In genomic region chr13:89743201-89743600, GRCm38 (mm10) we compare ENCODE assay signal across 9 mouse cellular contexts. TPM values are rescaled to one million over a fixed set of nuclear protein-coding genes. Genes with fewer than 3 reads are reported as not detected.
DNase-seq lines count a peak whose midpoint lies in the region; ATAC-seq lines count a peak whose summit lies in the region.
"Had no signal": no experiment of that assay in that cellular context is flagged by ENCODE, and none has a peak within 500 bp of the region (broad histone marks: within the 10 kb centered on the region; RNA-seq: fewer than 3 reads in every experiment).

No protein-coding gene starts in this region.

- peak overlapping the region; percentile 97; the same call in 1 of the 2 replicates for H3K9ac ChIP-seq in heart, embryonic 12.5 days
- H3K9ac ChIP-seq in hindbrain, embryonic 11.5 days (ENCODE audit: low read depth, low read length), result peak overlapping the region; percentile 72; the same call in 1 of the 2 replicates
- H3K9ac ChIP-seq in midbrain, embryonic 12.5 days (replicated peaks), result no peak overlapping the region

- H3K4me2 ChIP-seq in heart, embryonic 12.5 days, result peak overlapping the region; percentile 93
- peak overlapping the region; percentile 92 for H3K4me2 ChIP-seq in hindbrain, embryonic 11.5 days (replicated peaks; ENCODE audit: low read depth, low read length)
- peak overlapping the region; percentile 83 for H3K4me2 ChIP-seq in midbrain, embryonic 12.5 days (replicated peaks)

- no peak for ATAC-seq in heart, embryonic 12.5 days (ENCODE audit: insufficient number of reproducible peaks, low FRiP score)
- ATAC-seq in hindbrain, embryonic 11.5 days (ENCODE audit: low FRiP score), result no peak
- no peak for ATAC-seq in midbrain, embryonic 12.5 days (ENCODE audit: low FRiP score, low read depth)

- peak overlapping the region; percentile 98 for H3K27ac ChIP-seq in heart, embryonic 12.5 days (ENCODE audit: poor library complexity, severe bottlenecking)
- H3K27ac ChIP-seq in hindbrain, embryonic 11.5 days (ENCODE audit: low read depth, low read length), result no peak overlapping the region; the same call in 1 of the 2 replicates
- no peak overlapping the region for H3K27ac ChIP-seq in midbrain, embryonic 12.5 days (replicated peaks)

- no peaks in the 10 kb centered on the region for H3K9me3 ChIP-seq in heart, embryonic 12.5 days (replicated peaks)
- no peaks in the 10 kb centered on the region for H3K9me3 ChIP-seq in hindbrain, embryonic 11.5 days (ENCODE audit: control insufficient read depth, low read length)
- no peaks in the 10 kb centered on the region for H3K9me3 ChIP-seq in midbrain, embryonic 12.5 days

- intact Hi-C loops in gastrocnemius, postnatal 36 days (cut with DNase I), result no loop called here
- intact Hi-C loops in left cerebral cortex, postnatal 4 days (cut with DNase I), result loop anchor here (5.0 to 10.0 kb wide), 2 partner anchors 344 to 572 kb away; partner anchors contain the start of genes Tmem167 and Xrcc4

- whole genome bisulfite sequencing in heart, embryonic 12.5 days, result 19% methylated on average over 8 of the region's 8 CpGs
- 4% methylated on average over 8 of the region's 8 CpGs for WGBS in hindbrain, embryonic 11.5 days
- 3% methylated on average over 8 of the region's 8 CpGs for WGBS in midbrain, embryonic 12.5 days

- H3K4me3 ChIP-seq in heart, embryonic 12.5 days, result peak overlapping the region; percentile 83
- H3K4me3 ChIP-seq in hindbrain, embryonic 11.5 days (ENCODE audit: low read depth, low read length), result peak overlapping the region; percentile 41
- peak overlapping the region; percentile 59 for H3K4me3 ChIP-seq in midbrain, embryonic 12.5 days

- no peak for DNase-seq in heart, adult 8-10 months (ENCODE audit: low spot score)
- peak; percentile 24 for DNase-seq in ES-CJ7 (ENCODE audit: low read depth, low spot score)
- no peak for DNase-seq in hindbrain, embryonic 11.5 days (ENCODE audit: low spot score)
- no peak for DNase-seq in gastrocnemius, postnatal 36 days
- no peak for DNase-seq in left cerebral cortex, postnatal 4 days
- no peak for DNase-seq in gastrocnemius, postnatal 25 days
- DNase-seq: cerebellum, adult 18-20 months had no signal

- no peaks in the 10 kb centered on the region for H3K27me3 ChIP-seq in heart, embryonic 12.5 days (replicated peaks)
- no peaks in the 10 kb centered on the region for H3K27me3 ChIP-seq in hindbrain, embryonic 11.5 days (ENCODE audit: control insufficient read depth, insufficient read depth, low read length)
- peaks cover 8% of the 10 kb centered on the region for H3K27me3 ChIP-seq in midbrain, embryonic 12.5 days

- H3K4me1 ChIP-seq in heart, embryonic 12.5 days (replicated peaks), result peaks cover 26% of the 10 kb centered on the region
- no peaks in the 10 kb centered on the region for H3K4me1 ChIP-seq in hindbrain, embryonic 11.5 days (replicated peaks; ENCODE audit: control insufficient read depth, insufficient read depth, low read length)
- peaks cover 17% of the 10 kb centered on the region for H3K4me1 ChIP-seq in midbrain, embryonic 12.5 days

- no peaks in the 10 kb centered on the region for H3K36me3 ChIP-seq in heart, embryonic 12.5 days
- H3K36me3 ChIP-seq in hindbrain, embryonic 11.5 days (ENCODE audit: control insufficient read depth, insufficient read depth, low read length), result no peaks in the 10 kb centered on the region
- H3K36me3 ChIP-seq in midbrain, embryonic 12.5 days, result no peaks in the 10 kb centered on the region

RNA-seq across cellular contexts. Expression of gene Vcan, which starts 0.9 kb away (rescaled TPM):
- polyA plus RNA-seq in heart, embryonic 12.5 days (2016; fragmentation: Nextera tagmentation; extraction: Ambion mirVana), result 134 and 146 TPM in 2 replicates
- total RNA-seq in heart, adult 8-10 months (2022), result 10 to 100 TPM in 1 of 4 experiments, 1 to 10 TPM in 3; 4.1 to 14.0 (median 7.9) TPM
- 75.9 and 99.0 TPM in 2 replicates for polyA plus RNA-seq in hindbrain, embryonic 11.5 days (2014; fragmentation: Nextera tagmentation; extraction: Ambion mirVana)
- polyA plus RNA-seq in midbrain, embryonic 12.5 days (2016; fragmentation: Nextera tagmentation; extraction: Ambion mirVana), result 41.6 and 50.4 TPM in 2 replicates
- total RNA-seq in gastrocnemius, postnatal 36 days (2021), result 1 to 10 TPM; 3.9 to 6.9 TPM
- 100 to 1,000 TPM; 125 to 154 TPM for total RNA-seq in left cerebral cortex, postnatal 4 days (2021)
- total RNA-seq in gastrocnemius, postnatal 25 days (2021), result 10 to 100 TPM in 1 of 2 experiments, 1 to 10 TPM in 1; 8.0 to 10.7 TPM

Comparison
In these comparisons a context has a peak if more than half of its experiments do, and no peak if none do; other contexts are left out.
1. RNA of gene Vcan, which starts 0.9 kb away (total RNA-seq): 125 to 154 TPM in left cerebral cortex, postnatal 4 days; 8.0 to 10.7 TPM in gastrocnemius, postnatal 25 days, 4.1 to 14.0 TPM in heart, adult 8-10 months and 3.9 to 6.9 TPM in gastrocnemius, postnatal 36 days; every median in the first group is over 4 times any median in the second.
2. Peak in every context shown above with its lines, with median percentiles within 50 percentile points of each other: H3K4me2 ChIP-seq and H3K4me3 ChIP-seq.